Mouse (Mus musculus) liver, adult 2 months (tissue): ENCODE measurements around the gene Tubb3.

Experiments
- CTCF ChIP-seq: fragments of 200-500 bp; IDR thresholded peaks from 2 replicates; pipeline ENCODE4 v1.5.1; 2011; ENCODE audit warnings: low read depth, low read length, control low read depth
- POLR2A ChIP-seq: fragments of 200-500 bp; IDR thresholded peaks from 2 replicates; pipeline ENCODE4 v1.6.1; 2011; ENCODE audit warnings: low read length, control low read depth; ENCODE audit not compliant: insufficient read depth; ENCODE audit errors: extremely low read depth

GRCm38 (mm10) chr8:123428343-123428893 is 17.2 kb downstream of the Tubb3 start:
- TF ChIP-seq POLR2A (no peak), CTCF (no peak)
